ENCODE assay signal across 10 mouse cellular contexts in genomic region chr11:94455161-94455820, GRCm38 (mm10). TPM values are rescaled to one million over a fixed set of nuclear protein-coding genes. Genes with fewer than 3 reads are reported as not detected.
A peak's percentile ranks its signal among the peaks of the same experiment; 100 is the strongest.
DNase-seq lines count a peak whose midpoint lies in the region; ATAC-seq lines count a peak whose summit lies in the region.
"Had no signal": no experiment of that assay in that cellular context is flagged by ENCODE, and none has a peak within 500 bp of the region (broad histone marks: within the 10 kb centered on the region; RNA-seq: fewer than 3 reads in every experiment).

No protein-coding gene starts in this region.

- no peak overlapping the region for H3K27ac ChIP-seq in heart, embryonic 11.5 days (ENCODE audit: low read depth, low read length)
- H3K27ac ChIP-seq: lung, embryonic 15.5 days; midbrain, embryonic 15.5 days had no signal

- WGBS in heart, embryonic 11.5 days (ENCODE audit: insufficient replicate concordance), result 83% methylated on average over 10 of the region's 10 CpGs

- H3K36me3 ChIP-seq in heart, embryonic 11.5 days (ENCODE audit: control insufficient read depth, insufficient read depth, low read length), result no peaks in the 10 kb centered on the region

- ATAC-seq in heart, embryonic 11.5 days (replicated peaks; ENCODE audit: insufficient number of reproducible peaks, low FRiP score, low TSS enrichment), result no peak
- ATAC-seq: midbrain, embryonic 15.5 days had no signal

- no peak overlapping the region for H3K4me3 ChIP-seq in heart, embryonic 11.5 days (ENCODE audit: low read depth, low read length)
- H3K4me3 ChIP-seq: lung, embryonic 15.5 days; midbrain, embryonic 15.5 days had no signal

- no peaks in the 10 kb centered on the region for H3K9me3 ChIP-seq in heart, embryonic 11.5 days (replicated peaks; ENCODE audit: control insufficient read depth, low read length)
- H3K9me3 ChIP-seq: lung, embryonic 15.5 days; midbrain, embryonic 15.5 days had no signal

- H3K4me1 ChIP-seq in heart, embryonic 11.5 days (ENCODE audit: control insufficient read depth, insufficient read depth, low read length), result peaks cover 23% of the 10 kb centered on the region

- peaks cover 11% of the 10 kb centered on the region for H3K27me3 ChIP-seq in heart, embryonic 11.5 days (ENCODE audit: control insufficient read depth, insufficient read depth, low read length)
- H3K27me3 ChIP-seq: lung, embryonic 15.5 days; midbrain, embryonic 15.5 days had no signal

- no peak for DNase-seq in heart, postnatal 36 days
- peak; percentile 48 for DNase-seq in right cerebral cortex, postnatal 25 days
- DNase-seq in right cerebral cortex, adult 18-20 months, result no peak
- peak; percentile 54 for DNase-seq in left cerebral cortex, postnatal 4 days
- DNase-seq in spleen, postnatal 4 days (ENCODE audit: low spot score in 2 of 2), result peak; percentile 56 to 77
- DNase-seq in adrenal gland, adult 8-10 months, result no peak
- DNase-seq: kidney, adult 8-10 months had no signal

- H3K9ac ChIP-seq in heart, embryonic 11.5 days (ENCODE audit: low read depth, low read length), result no peak overlapping the region
- H3K9ac ChIP-seq: lung, embryonic 15.5 days; midbrain, embryonic 15.5 days had no signal

- intact Hi-C loops in heart, postnatal 36 days (cut with DNase I), result no loop called here
- intact Hi-C loops in left cerebral cortex, postnatal 4 days (cut with DNase I), result no loop called here

- peak overlapping the region; percentile 33 for H3K4me2 ChIP-seq in heart, embryonic 11.5 days
- H3K4me2 ChIP-seq: lung, embryonic 15.5 days; midbrain, embryonic 15.5 days had no signal

RNA-seq across cellular contexts. Expression of gene Cacna1g, which starts 18.7 kb away (rescaled TPM):
- 2.7 and 4.3 TPM in 2 replicates for polyA plus RNA-seq in heart, embryonic 11.5 days (2014; fragmentation: Nextera tagmentation; extraction: Ambion mirVana)
- total RNA-seq in heart, postnatal 36 days (2021), result 10 to 100 TPM; 13.8 to 14.2 TPM
- total RNA-seq in left cerebral cortex, postnatal 4 days (2021), result 100 to 1,000 TPM; 180 to 184 TPM
- under 1 TPM; 0.14 to 0.73 (median 0.21) TPM for total RNA-seq in adrenal gland, adult 8-10 months (2022)

RNA-seq across cellular contexts. Expression of gene Spata20, which starts 30.7 kb away (rescaled TPM):
- polyA plus RNA-seq in heart, embryonic 11.5 days (2014; fragmentation: Nextera tagmentation; extraction: Ambion mirVana), result 0.15 TPM in 1 of 2 replicates, not detected in the other
- total RNA-seq in heart, postnatal 36 days (2021), result under 1 TPM; 0.42 to 0.62 TPM
- 1 to 10 TPM; 2.0 to 2.4 TPM for total RNA-seq in left cerebral cortex, postnatal 4 days (2021)
- not detected for total RNA-seq in adrenal gland, adult 8-10 months (2022)

RNA-seq across cellular contexts. Expression of gene Epn3, which starts 44.5 kb away (rescaled TPM):
- polyA plus RNA-seq in heart, embryonic 11.5 days (2014; fragmentation: Nextera tagmentation; extraction: Ambion mirVana), result 8.2 and 9.1 TPM in 2 replicates
- total RNA-seq in heart, postnatal 36 days (2021), result 10 to 100 TPM; 26.7 to 31.2 TPM
- total RNA-seq in left cerebral cortex, postnatal 4 days (2021), result 1 to 10 TPM; 1.3 to 1.5 TPM
- total RNA-seq in adrenal gland, adult 8-10 months (2022), result 10 to 100 TPM; 45.0 to 65.6 (median 56.0) TPM

Comparison
In these comparisons a context has a peak if more than half of its experiments do, and no peak if none do; other contexts are left out.
1. DNase-seq: peak in right cerebral cortex, postnatal 25 days (single experiment), left cerebral cortex, postnatal 4 days (single experiment) and spleen, postnatal 4 days (2 of 2); none in heart, postnatal 36 days (0 of 2), right cerebral cortex, adult 18-20 months (single experiment) and adrenal gland, adult 8-10 months (single experiment).
2. RNA of gene Cacna1g, which starts 18.7 kb away (total RNA-seq): 180 to 184 TPM in left cerebral cortex, postnatal 4 days; 13.8 to 14.2 TPM in heart, postnatal 36 days and 0.14 to 0.73 TPM in adrenal gland, adult 8-10 months; every median in the first group is over 10 times any median in the second.
3. RNA of gene Epn3, which starts 44.5 kb away (total RNA-seq): 45.0 to 65.6 TPM in adrenal gland, adult 8-10 months and 26.7 to 31.2 TPM in heart, postnatal 36 days; 1.3 to 1.5 TPM in left cerebral cortex, postnatal 4 days; every median in the first group is over 10 times any median in the second.